Mouse (Mus musculus) CD4-positive, CD25-positive, alpha-beta regulatory T cell, adult 4 months (primary cell): ENCODE results near the gene Adamtsl3. TPM values are rescaled to one million over a fixed set of nuclear protein-coding genes. Genes with fewer than 3 reads are reported as not detected.

Source experiments
- ATAC-seq: one replicate; pipeline ENCODE4 v1.8.0; 2017
- polyA plus RNA-seq, 2 experiments: library from polyadenylated mRNA; unstranded; fragments of 100-300 nt; shearing (Covaris generic); gene quantifications; one replicate each; pipeline ENCODE4 v1.2.1; 2017

Adamtsl3 gene
- polyA plus RNA-seq, 2 experiments from 2014 or later, result not detected

DNA sequence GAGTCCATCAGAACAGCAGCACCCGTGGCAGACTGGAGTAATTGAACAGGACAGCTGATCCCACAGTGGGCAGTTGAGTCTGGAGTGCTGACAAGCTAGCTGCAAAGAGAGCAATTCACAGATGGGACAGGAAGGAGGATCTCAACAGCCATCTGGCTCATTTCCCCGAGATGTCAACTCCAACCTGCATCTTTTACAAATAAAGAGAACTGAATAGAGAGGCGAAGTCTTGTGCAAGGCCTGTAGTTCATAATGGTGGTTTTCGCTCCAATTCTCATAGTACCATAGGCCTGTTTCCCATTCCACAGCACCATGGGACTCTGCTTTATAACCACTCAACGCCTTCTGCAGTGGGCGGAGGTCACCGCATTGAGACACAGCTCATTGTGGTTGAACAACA is 195.9 kb downstream of the Adamtsl3 start:
- ATAC-seq, result no peak

DNA sequence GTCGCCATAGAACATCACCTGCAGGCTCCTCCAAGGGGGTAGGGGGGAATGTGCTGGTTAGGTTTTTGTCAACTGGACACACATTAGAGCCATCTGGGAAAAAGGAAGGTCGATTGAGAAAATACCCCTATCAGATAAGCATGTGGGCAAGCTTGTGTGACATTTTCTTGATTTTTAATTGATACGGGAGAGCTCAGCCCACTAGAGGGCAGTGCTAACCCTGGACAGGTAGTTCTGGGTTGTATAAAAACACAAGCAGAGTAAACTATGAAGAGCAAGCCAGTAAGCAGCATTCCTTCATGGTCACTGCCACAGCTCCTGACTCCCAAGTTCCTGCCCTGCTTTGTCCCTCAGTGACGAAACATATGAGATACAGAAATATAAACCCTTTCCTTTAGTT is 197.7 kb downstream of the Adamtsl3 start:
- no peak for ATAC-seq

DNA sequence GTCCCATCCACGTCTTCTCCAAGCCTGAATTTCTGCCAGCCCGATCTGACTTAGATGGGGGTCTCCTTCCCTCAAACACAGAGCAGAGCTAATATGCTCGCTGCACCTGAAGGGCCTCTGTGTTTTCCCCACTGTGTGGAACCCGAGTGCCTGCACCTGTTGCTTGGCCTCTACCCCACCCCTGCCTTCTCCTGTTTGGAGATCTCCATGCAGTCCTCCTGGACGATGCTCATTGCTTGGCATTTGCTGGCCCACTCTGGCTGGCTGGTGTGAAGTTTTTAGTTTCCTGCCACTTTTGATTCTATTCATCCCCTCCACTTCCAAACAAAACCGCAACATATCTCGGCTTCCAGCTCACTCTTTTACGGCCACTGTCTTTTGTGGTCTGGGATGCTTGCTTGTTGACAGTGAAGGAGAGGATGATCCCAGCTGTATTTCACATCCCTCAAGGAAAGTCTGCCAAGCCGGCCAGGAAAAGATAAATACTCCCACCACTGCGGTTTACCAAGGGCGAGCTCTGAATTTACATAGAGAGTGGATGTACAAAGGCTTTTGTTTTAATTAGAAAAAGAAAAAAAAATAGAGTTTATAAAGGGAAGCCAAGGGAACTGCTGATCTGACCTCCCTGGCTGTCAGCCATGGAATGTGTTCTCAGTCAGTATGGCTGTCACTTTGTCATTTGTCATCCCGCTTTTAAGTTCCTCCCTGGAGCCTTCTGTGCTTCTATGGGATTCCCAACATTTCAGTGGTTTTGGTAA is 198.4 kb downstream of the Adamtsl3 start:
- no peak for ATAC-seq

DNA sequence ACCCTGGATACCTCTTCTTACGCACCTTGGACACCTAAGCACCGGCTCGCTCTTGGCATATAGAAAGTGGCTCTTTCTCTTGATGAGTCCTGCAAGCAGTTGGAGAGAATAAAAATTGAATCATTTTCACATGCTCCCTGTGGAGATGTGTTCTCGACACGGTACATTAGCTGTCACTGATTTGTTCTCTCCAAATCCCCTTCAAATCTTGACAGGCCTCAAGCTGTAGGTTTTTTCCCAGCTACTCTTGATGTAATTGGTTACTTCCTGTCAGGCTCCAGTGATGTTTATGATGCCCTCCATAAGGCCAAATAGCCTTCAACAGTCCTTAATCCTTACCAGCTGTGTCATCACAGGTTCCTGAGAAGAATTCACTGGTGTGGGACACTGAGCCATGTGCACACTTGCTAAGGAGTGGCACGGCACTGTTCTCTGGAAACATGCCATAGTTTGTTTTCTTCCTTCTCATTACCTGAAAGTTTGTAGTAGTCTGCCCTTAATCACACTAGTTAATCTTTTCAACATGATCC is 209.0 kb downstream of the Adamtsl3 start:
- ATAC-seq, result no peak

DNA sequence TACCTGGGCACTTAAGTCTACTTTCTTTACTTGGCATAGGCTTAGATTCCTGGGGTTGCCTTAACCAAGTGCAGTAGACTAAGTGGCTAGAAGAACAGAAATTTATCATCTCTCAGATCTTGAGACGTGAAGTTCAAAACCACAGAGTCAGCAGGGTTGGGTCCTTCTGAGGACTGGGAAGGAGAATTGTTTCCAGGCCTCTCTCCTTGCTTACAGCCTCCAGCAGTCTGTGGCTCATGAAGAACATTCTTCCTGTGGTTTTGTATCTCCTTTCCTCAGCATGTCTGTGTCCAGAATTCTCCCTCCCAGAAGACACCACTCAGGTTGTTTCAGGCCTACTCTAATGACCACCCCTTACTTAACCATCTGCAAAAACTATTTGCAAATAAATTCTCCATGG is 216.5 kb downstream of the Adamtsl3 start:
- ATAC-seq, result no peak

DNA sequence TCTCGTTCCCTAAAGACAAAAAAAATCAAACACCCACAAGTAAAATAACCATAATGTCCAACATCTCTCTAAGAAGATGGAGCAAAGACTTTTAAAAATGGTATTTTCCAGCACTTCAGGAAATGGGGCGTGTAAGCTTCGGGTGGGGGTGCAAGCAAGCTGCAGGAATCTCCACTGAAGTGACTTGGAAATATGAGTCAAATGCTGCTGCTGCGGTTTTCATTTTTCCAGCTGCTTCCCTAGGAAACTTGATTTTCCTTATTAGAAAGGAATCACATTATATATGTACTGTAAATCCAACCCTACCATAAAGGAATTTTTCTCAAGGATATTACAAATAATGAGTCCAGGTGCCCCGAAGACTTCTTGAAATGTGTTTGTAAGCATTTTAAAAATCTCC is 220.3 kb downstream of the Adamtsl3 start:
- ATAC-seq, result no peak

DNA sequence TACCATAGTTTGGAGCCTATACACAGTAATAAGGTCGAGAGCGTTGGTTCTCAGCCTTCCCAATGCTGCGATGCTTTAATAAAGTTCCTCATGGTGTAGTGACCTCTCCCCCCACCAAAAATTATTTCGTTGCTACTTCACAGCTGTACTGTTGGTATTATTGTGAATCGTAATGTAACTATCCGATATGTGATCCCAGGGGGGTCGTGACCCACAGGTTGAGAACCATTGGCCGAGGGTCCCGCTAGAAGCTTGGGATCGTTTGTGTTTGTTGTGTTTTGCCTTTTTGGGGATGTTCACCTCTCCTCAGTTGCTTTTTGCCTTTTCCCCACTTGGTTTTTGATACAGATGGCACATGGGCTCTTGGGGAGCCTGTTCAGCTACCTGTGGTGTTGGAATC is 220.9 kb downstream of the Adamtsl3 start:
- ATAC-seq, result no peak

DNA sequence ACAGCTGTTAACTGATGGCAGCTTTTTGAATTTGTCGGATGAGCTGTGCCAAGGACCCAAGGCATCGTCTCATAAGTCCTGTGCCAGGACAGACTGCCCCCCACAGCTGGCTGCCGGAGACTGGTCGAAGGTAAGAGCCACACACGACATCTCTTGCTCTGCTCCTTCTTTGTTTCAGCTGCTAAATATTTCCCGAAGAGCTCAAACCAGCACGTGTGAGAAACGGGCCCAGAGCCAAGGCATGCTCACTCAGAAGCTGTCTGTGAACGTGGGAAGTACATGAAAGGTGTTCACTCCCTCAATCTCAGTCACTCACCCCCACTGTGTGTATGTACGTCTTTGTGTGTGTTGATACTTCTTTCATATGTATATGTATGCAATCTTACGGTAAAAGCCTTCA is 221.6 kb downstream of the Adamtsl3 start:
- ATAC-seq, result no peak

DNA sequence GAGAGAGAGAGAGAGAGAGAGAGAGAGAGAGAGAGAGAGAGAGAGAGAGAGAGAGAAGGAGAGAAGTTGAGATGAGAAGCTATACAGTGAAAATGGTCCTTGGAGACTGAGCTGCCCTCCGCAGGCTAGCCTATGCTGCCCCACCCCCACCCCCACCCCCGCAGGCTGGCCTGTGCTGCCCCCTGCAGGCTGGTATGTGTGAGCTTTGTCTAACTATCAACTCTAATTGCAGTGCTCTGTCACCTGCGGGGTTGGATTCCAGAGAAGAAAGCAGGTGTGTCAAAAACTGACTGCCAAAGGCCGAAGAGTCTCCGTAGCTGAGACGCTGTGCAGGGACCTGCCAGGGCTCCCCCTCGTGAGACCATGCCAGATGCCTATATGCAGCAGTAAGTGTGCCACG is 231.2 kb downstream of the Adamtsl3 start:
- ATAC-seq, result no peak

DNA sequence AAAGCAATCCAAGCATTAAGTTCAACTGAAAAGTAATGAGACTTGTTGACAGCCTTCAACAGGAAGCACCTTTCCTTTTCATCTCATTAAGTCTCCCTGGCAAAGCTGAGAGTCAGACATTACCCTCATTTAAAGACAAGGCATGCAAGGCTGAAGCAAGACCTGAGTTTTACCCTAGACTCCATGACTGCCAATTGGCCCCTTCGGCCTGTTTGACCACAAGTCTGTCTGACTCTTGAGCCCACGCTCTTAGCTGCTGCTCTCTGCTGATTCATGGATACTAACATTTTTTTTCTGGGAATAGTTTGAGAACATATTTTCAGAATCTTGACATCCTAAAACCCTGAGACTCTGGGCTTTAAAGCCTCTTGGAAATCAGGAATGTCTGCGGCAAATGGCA is 232.3 kb downstream of the Adamtsl3 start:
- no peak for ATAC-seq

DNA sequence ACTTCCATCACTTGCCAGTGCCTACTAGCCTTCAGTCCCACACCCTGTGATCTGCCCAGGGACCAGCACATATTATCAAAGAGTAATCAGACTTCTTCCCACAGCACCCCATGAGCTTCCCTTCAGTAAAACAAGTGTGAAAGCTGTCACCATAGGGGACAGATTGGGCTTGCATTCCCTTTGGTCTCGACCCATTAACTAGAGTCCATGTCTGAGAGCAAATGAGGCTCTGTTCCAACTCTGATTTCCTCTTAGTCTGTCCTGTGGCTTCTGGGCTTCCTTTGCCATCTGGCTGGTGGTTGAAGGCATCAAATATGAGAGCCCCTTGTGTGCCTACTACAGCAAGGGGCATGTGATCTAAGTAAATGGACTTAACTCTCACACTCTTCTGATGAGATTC is 237.5 kb downstream of the Adamtsl3 start:
- no peak for ATAC-seq

DNA sequence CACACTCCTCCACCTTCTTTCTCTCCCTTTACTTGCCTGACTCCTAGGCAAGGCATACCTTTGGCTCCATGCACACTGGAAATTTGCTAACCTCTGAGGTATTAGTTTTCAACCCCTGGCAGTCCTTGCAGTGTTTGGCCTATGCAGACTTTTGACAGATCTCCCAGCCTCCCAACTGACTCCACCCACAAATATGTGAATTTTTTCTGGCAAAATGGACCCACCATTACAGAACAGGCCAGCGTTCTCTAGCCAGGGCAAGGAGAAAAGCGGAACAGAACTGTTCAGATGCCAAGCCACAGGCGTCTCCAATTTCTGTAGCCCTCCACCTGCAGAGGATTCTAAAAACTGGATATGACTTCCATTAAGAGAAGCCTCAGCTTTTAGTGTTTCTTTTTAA is 244.5 kb downstream of the Adamtsl3 start:
- ATAC-seq, result no peak

DNA sequence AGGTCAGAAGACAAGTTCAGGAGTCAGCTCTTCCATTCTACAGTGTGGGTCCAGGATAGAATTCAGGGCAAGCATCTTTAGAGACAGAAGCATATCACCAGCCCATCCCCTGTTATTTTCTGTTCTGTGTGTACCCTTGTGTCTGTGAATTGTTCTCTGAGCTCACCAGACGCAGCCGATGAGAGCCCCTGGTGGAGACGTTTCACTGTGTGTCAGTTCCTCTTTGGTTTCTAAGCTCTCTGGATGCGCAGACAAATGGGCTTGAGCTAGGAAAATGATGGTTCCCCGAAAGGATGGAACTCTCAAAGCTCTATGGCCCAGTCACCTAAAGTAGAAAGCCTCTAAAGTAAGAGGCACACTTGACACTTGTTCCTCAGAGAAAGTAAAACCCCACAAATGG is 246.3 kb downstream of the Adamtsl3 start:
- no peak for ATAC-seq

DNA sequence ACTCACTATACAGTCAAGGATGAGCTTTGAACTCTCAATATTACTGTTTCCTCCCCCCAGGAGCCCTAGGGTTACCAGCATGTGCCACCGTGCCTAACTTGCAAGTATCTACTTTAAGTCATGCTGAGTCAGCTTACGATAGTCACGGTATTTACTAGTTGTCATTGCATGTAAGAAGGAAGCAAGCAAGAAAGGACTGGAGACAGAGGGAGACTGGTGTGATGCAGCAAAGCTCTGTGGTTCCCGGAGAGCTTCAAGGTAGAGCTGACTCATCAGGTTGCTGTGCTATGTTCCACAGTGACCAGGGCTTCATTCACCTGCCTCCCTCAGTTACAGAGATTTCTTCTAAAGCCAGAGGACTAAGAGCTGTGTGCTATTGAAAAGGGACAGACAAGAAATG is 247.0 kb downstream of the Adamtsl3 start:
- ATAC-seq, result no peak

DNA sequence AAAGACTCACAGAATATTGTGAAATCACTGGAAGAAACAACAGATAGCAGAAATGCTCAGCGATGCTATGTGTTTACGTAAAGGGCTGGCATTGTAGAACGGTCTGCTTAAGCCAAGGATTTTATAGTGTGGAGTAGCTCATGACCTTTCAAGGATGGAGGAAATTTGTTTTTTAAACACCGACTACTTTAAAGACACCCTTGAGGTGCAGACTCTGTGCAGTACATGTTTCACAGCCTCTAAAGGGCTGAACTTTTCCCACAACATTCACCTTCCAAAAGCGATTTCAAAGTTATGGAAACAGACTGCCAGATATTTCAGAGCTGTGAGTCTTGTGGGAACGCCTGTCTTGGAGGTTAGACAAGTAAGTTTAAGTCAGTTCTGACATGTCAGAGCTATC is 255.4 kb downstream of the Adamtsl3 start:
- ATAC-seq, result no peak

DNA sequence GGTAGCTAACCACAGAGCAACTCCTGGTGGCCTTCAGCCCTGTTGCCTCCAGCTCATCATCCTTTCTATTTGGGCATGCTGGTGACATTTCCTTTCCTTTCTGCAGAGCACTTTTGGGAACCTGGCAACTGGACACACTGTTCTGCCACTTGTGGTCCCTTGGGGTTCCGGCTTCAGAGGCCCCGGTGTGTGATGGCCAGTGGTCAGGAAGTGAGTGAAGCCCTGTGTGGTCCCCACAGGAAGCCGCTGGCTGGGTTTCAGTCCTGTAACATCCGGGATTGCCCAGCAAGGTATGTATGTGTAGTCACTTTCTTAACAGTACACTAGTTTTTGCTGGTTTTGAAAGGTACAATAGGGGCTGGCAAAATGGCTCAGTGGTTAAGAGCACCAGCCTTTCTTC is 266.5 kb downstream of the Adamtsl3 start:
- ATAC-seq, result no peak

DNA sequence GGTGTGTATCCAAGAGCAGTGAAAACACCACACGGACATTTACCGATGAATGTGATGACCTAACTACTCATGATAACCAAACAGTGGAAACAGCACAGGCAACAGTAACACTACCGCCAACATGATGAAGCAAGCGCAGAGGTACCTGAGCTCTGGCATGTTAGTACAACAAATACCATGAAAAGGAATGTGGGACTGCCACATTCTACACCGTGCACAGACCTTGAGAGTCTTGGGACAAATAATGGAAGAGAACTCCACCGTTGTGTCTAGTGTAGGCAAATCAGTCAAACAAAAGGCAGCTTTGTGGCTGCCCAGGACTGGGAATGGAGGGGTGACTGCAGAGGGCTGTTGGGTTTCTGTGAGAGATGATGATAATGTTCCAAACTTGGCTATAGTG is 269.9 kb downstream of the Adamtsl3 start:
- ATAC-seq, result no peak

DNA sequence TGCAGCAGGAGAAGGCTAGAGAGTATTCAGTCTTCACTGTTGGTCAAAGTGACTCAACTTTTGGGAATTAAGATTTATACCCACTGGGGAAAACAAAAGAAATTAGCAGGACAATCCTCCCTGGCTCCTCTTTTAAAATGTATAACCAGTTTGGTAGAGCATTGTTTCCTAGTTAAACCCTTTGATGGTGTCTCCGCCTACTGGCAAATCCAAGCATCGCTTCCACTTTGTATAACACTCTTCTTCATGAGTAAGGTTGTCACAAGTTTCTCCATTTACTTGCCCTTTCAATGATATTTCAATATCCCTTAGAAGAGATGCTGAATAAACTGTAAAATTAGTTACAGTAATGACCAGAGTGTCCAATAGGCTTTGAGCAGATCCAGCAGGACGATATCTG is 274.1 kb downstream of the Adamtsl3 start:
- ATAC-seq, result no peak

DNA sequence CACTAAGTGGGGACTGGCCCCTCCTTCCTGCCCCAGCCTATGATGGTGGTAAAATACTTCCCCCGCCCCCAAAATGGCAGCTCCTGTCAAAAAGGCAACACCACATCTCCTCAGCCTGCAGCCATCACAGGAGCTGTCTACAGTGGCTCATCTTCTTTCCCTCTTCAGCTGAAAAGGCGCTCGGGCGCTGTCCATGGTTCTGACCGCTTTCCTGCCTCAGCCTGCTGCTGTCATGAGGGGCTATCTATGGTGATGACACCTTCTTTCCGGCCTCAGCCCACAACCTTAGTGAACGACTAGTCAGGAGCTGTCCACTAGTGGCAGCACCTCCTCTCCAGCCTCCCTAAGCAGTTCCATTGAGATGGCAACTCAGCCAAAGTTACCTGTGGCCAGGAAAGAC is 289.8 kb downstream of the Adamtsl3 start:
- ATAC-seq, result no peak

DNA sequence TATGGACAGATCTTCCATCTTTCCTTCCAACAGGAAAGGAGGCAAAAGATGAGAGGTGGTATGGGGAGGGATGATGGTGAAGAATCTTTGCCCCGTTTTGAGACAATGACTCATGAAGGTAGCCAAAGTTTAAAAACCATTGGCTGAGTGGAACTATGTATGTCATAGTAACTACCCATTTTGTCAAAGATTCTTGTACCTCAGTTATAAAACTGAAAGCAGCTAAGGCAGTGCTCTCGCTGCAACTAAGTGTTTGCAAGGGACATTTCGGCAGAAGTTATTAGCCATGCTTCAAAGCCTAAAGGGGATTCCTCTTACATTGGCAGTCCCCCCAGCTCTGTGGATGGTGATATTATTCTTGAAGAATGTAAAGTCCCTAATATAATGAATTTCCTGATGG is 311.7 kb downstream of the Adamtsl3 start:
- no peak for ATAC-seq

DNA sequence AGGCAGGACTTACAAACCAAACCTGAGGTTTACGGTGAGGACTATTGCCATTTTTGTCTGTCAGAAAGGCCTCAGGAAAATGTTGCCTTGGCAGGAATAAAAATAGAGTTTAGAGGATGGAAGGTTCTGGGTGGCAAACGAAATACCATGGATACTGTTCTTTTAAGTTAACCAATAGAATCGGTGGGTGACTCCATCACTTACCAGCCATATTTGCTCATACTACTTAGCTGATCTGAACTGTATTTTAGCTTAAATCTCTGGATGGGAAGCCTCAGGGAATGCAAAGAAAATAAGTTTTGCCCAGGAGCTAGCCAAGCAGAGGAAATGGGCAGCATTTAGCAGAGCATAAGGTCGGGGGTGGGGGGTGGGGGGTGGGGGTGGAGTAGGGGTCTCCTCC is 312.4 kb downstream of the Adamtsl3 start:
- no peak for ATAC-seq

DNA sequence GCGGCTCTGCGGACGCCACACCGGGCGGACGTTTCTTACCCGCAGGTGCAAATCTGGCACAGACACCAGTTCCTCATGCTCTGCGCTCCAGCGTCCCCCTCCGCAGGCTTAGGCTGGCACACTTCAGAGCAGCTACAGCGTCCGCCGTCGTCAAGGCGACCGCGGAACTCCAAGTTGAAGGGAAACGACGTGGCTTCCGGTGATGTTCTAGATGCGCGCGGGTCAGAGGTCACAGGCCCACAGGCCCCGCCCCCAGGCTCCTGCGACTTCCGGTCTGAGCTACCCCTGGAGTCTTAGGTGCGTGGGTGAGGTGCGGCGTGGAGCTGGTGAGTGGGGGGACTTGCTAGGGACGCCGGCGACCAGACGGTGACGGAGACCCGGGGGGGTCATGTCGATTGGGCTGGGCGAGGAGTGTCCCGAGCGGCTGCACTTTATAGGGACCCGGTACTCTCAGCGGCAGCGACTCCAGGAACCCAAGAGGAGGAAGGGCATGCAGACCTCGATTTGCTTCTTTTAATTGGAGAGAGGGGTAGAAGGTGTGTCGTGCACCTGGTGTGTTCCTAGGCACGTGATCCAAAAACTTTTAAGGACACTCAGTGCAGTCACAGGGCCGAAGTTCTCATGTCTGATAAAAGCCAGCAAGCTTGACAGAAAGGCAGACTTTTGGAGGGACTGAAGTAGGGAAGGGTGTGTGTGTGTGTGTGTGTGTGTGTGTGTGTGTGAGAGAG is 313.0 kb downstream of the Adamtsl3 start, which contains the start of the genes Saxo2 and Efl1:
Saxo2 (minus strand) TSS at position 176 of the 728 bp plus-strand sequence.
Efl1 (plus strand) TSS at position 262 of the 728 bp plus-strand sequence.
- ATAC-seq, result peak; percentile 98

DNA sequence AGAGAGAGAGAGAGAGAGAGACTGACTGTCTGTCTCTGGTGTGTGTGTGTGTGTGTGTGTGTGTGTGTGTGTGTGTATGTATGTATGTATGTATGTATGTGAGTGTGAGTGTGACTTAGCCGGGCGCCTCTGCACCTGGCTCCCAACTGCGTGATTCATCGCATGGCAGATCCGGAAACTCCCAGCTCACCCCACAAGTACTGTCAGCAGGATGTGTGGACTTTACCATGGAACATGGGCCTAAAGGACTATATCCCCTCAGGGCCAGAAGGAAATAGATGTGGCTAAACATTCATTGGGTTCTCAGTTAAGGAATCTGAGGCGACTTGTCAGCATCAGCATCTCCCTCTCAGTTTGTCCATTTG is 313.6 kb downstream of the Adamtsl3 start:
- ATAC-seq, result peak; percentile 57
